Mouse (Mus musculus): ENCODE data around the gene Clca1. TPM values are rescaled to one million over a fixed set of nuclear protein-coding genes. Genes with fewer than 3 reads are reported as not detected.

Clca1 gene
- total and polyA plus RNA-seq, 3 experiments: not detected

- H3K9me3 ChIP-seq (replicated peaks; ENCODE audit: insufficient read depth, low read length): no peaks in the 10 kb centered on the region
Measured at GRCm38 (mm10) chr3:145017807-145018206, 14.8 kb downstream of the Clca1 start.

GRCm38 (mm10) chr3:145004422-145004821 is 28.2 kb downstream of the Clca1 start:
- TF ChIP-seq ZC3H11A (IDR thresholded peaks at IDR 0.05; ENCODE audit: low read depth, low read length): peak; percentile 97
- no peak for TF ChIP-seq NELFE (IDR thresholded peaks at IDR 0.05; ENCODE audit: low read depth, low read length)
- peak in 2 of 3 experiments; percentile 56 to 88; a peak in 4 of 6 replicates for TF ChIP-seq CTCF (IDR thresholded peaks at IDR 0.05 in 2 of 3, conservative IDR thresholded peaks at IDR 0.05 in 1 of 3; ENCODE audit: control insufficient read depth in 1 of 3, insufficient read depth in 1 of 3, low read depth in 2 of 3, low read length in 3 of 3, poor library complexity in 1 of 3, severe bottlenecking in 1 of 3)
- peak; percentile 95 for TF ChIP-seq RAD21 (IDR thresholded peaks at IDR 0.05; ENCODE audit: low read depth, low read length)
- peak; percentile 95 for TF ChIP-seq SMC3 (IDR thresholded peaks at IDR 0.05; ENCODE audit: low read depth, low read length)
- TF ChIP-seq BHLHE40 (IDR thresholded peaks at IDR 0.05; ENCODE audit: borderline replicate concordance, low read depth, low read length): no peak
- TF ChIP-seq GATA1 (IDR thresholded peaks at IDR 0.05; ENCODE audit: low read depth, low read length): 0 out of 2 replicates have a peak, but pooled peaks have one; percentile 16
- no peaks in the 10 kb centered on the region for H3K36me3 ChIP-seq (ENCODE audit: control insufficient read depth in 1 of 2, insufficient read depth in 2 of 2, low read length in 2 of 2)
- DNase-seq (ENCODE audit: low read depth, low spot score): peak; percentile 54
- no peak overlapping the region for H3K27ac ChIP-seq (ENCODE audit: control insufficient read depth, low read depth, low read length)
- no peaks in the 10 kb centered on the region for H3K9me3 ChIP-seq (replicated peaks; ENCODE audit: insufficient read depth, low read length)
- H3K9ac ChIP-seq (ENCODE audit: control insufficient read depth, low read depth, low read length, poor library complexity, severe bottlenecking): no peak overlapping the region
- H3K79me2 ChIP-seq (ENCODE audit: control insufficient read depth, insufficient read depth, low read length, poor library complexity): no peaks in the 10 kb centered on the region
- no peak overlapping the region for H3K4me3 ChIP-seq (ENCODE audit: control insufficient read depth in 1 of 2, insufficient read depth in 1 of 2, low read depth in 2 of 2, low read length in 2 of 2)
- peaks cover 0 to 2% of the 10 kb centered on the region in 2 experiments; a peak in 2 of 4 replicates for H3K27me3 ChIP-seq (ENCODE audit: control insufficient read depth in 1 of 2, insufficient read depth in 2 of 2, low read length in 2 of 2)
- no peaks in the 10 kb centered on the region for H3K4me1 ChIP-seq (ENCODE audit: control insufficient read depth in 1 of 2, insufficient read depth in 2 of 2, low read length in 2 of 2)

More at GRCm38 (mm10) chr3:145017807-145018206, 14.8 kb downstream of the Clca1 start:
- Histone ChIP-seq H3K79me2 (ENCODE audit: control insufficient read depth, insufficient read depth, low read length, poor library complexity) (no peaks in the 10 kb centered on the region), H3K4me3 (ENCODE audit: control insufficient read depth in 1 of 2, insufficient read depth in 1 of 2, low read depth in 2 of 2, low read length in 2 of 2) (no peak overlapping the region), H3K4me1 (ENCODE audit: control insufficient read depth in 1 of 2, insufficient read depth in 2 of 2, low read length in 2 of 2) (no peaks in the 10 kb centered on the region), H3K9ac (ENCODE audit: control insufficient read depth, low read depth, low read length, poor library complexity, severe bottlenecking) (no peak overlapping the region), H3K27ac (ENCODE audit: control insufficient read depth, low read depth, low read length) (no peak overlapping the region), H3K27me3 (ENCODE audit: control insufficient read depth in 1 of 2, insufficient read depth in 2 of 2, low read length in 2 of 2) (peaks cover 0 to 1% of the 10 kb centered on the region in 2 experiments; a peak in 2 of 4 replicates), H3K36me3 (ENCODE audit: control insufficient read depth in 1 of 2, insufficient read depth in 2 of 2, low read length in 2 of 2) (no peaks in the 10 kb centered on the region)
- TF ChIP-seq MYB (IDR thresholded peaks at IDR 0.05; ENCODE audit: low read depth, low read length) (no peak), GABPA (IDR thresholded peaks at IDR 0.05; ENCODE audit: low read depth, low read length) (no peak), NRF1 (IDR thresholded peaks at IDR 0.05; ENCODE audit: insufficient read depth, low read depth, low read length, poor library complexity, severe bottlenecking) (no peak), ZNF384 (IDR thresholded peaks at IDR 0.05; ENCODE audit: low read depth, low read length) (no peak), UBTF (IDR thresholded peaks at IDR 0.05; ENCODE audit: borderline replicate concordance, insufficient read depth, low read depth, low read length) (no peak), CHD1 (IDR thresholded peaks at IDR 0.05; ENCODE audit: low read depth, low read length) (no peak), ELF1 (IDR thresholded peaks at IDR 0.05; ENCODE audit: low read depth, low read length) (no peak), ETS1 (IDR thresholded peaks at IDR 0.05; ENCODE audit: low read depth, low read length) (no peak), CHD2 (IDR thresholded peaks at IDR 0.05; ENCODE audit: low read length) (no peak), POLR2A (IDR thresholded peaks at IDR 0.05; ENCODE audit: control insufficient read depth in 1 of 2, insufficient read depth in 1 of 2, low read depth in 1 of 2, low read length in 2 of 2, poor library complexity in 1 of 2) (no peak), USF1 (IDR thresholded peaks at IDR 0.05; ENCODE audit: low read depth, low read length) (no peak), CTCF (IDR thresholded peaks at IDR 0.05 in 2 of 3, conservative IDR thresholded peaks at IDR 0.05 in 1 of 3; ENCODE audit: control insufficient read depth in 1 of 3, insufficient read depth in 1 of 3, low read depth in 2 of 3, low read length in 3 of 3, poor library complexity in 1 of 3, severe bottlenecking in 1 of 3) (no peak), MAZ (IDR thresholded peaks at IDR 0.05; ENCODE audit: low read depth, low read length) (no peak), MXI1 (IDR thresholded peaks at IDR 0.05; ENCODE audit: low read depth, low read length) (no peak), GATA1 (IDR thresholded peaks at IDR 0.05; ENCODE audit: low read depth, low read length) (no peak), TCF12 (IDR thresholded peaks at IDR 0.05; ENCODE audit: low read depth, low read length) (no peak), POLR2AphosphoS5 (IDR thresholded peaks at IDR 0.05; ENCODE audit: borderline replicate concordance, low read depth, low read length) (no peak), MAFK (IDR thresholded peaks at IDR 0.05; ENCODE audit: borderline replicate concordance, low read depth, low read length) (no peak), ZC3H11A (IDR thresholded peaks at IDR 0.05; ENCODE audit: low read depth, low read length) (no peak), RAD21 (IDR thresholded peaks at IDR 0.05; ENCODE audit: low read depth, low read length) (no peak)
- no peak for DNase-seq (ENCODE audit: low read depth, low spot score)

All from MEL (cell line).